Mouse (Mus musculus) liver, embryonic 15.5 days (tissue): ENCODE measurements at regions not wholly inside any gene's neighbourhood (a gene's known extent, or its start where the extent isn't known, plus 50 kb on each side); places are given as distances from the start of the nearest gene placed in this dataset.
"Not testable (repeated sequence)": the region's sequence is repeated elsewhere in the genome, so short reads cannot be mapped to it uniquely, and the experiment has no call there.

Source experiments
- ATAC-seq: fragments of 200-750 bp; cut with Nextera tagmentation; 2 replicates; pipeline ENCODE4 v1.8.0; 2017; ENCODE audit warnings: moderate number of reproducible peaks, mild to moderate bottlenecking, moderate library complexity; ENCODE audit not compliant: insufficient read depth
- H3K27ac ChIP-seq: fragments of 300-500 bp; sonication (generic); replicated peaks from 2 replicates; pipeline ENCODE4 v1.5.1; 2015; ENCODE audit warnings: mild to moderate bottlenecking, inconsistent platforms
- H3K27me3 ChIP-seq: fragments of 300-500 bp; sonication (generic); 2 replicates; pipeline ENCODE4 v1.6.1; 2015; ENCODE audit warnings: mild to moderate bottlenecking, inconsistent platforms
- H3K36me3 ChIP-seq: fragments of 300-500 bp; sonication (generic); replicated peaks from 2 replicates; pipeline ENCODE4 v1.6.1; 2015; ENCODE audit warnings: moderate library complexity, mild to moderate bottlenecking, inconsistent platforms
- H3K4me1 ChIP-seq: fragments of 300-500 bp; sonication (generic); replicated peaks from 2 replicates; pipeline ENCODE4 v1.6.1; 2015; ENCODE audit warnings: inconsistent platforms
- H3K4me2 ChIP-seq: fragments of 300-500 bp; sonication (generic); 2 replicates; pipeline ENCODE4 v1.6.1; 2015; ENCODE audit warnings: moderate library complexity, mild to moderate bottlenecking, inconsistent platforms
- H3K4me3 ChIP-seq: fragments of 300-500 bp; sonication (generic); replicated peaks from 2 replicates; pipeline ENCODE4 v1.5.1; 2015; ENCODE audit warnings: mild to moderate bottlenecking, inconsistent platforms
- H3K9ac ChIP-seq: fragments of 300-500 bp; sonication (generic); 2 replicates; pipeline ENCODE4 v1.6.1; 2015; ENCODE audit warnings: moderate library complexity, mild to moderate bottlenecking, inconsistent platforms
- H3K9me3 ChIP-seq: fragments of 300-500 bp; sonication (generic); replicated peaks from 2 replicates; pipeline ENCODE4 v1.6.1; 2016; ENCODE audit warnings: inconsistent platforms
- WGBS: fragments of 180-500 bp; shearing (Covaris S2); methylation state at CpG from one replicate; pipeline ENCODE4 v1.1.7; 2015; ENCODE audit warnings: mixed read lengths; ENCODE audit not compliant: insufficient replicate concordance; 5-methylcytosine and 5-hydroxymethylcytosine counted together

- no peaks in the 10 kb centered on the region for H3K4me1 ChIP-seq
- no peak overlapping the region for H3K4me2 ChIP-seq
- H3K27ac ChIP-seq = no peak overlapping the region
- no peak for ATAC-seq
- H3K4me3 ChIP-seq = no peak overlapping the region
- WGBS = 63% methylated on average over 14 of the region's 14 CpGs
- no peak overlapping the region for H3K9ac ChIP-seq
- no peaks in the 10 kb centered on the region for H3K9me3 ChIP-seq
- no peaks in the 10 kb centered on the region for H3K27me3 ChIP-seq
- H3K36me3 ChIP-seq = no peaks in the 10 kb centered on the region
These were observed 132.7 kb upstream of the Myt1l start for GRCm38 (mm10) chr12:29395401-29395982.

- no peak for ATAC-seq
- Histone ChIP-seq H3K9ac (no peak overlapping the region), H3K4me3 (no peak overlapping the region), H3K4me2 (no peak overlapping the region), H3K27ac (no peak overlapping the region), H3K36me3 (no peaks in the 10 kb centered on the region), H3K9me3 (no peaks in the 10 kb centered on the region), H3K4me1 (no peaks in the 10 kb centered on the region), H3K27me3 (no peaks in the 10 kb centered on the region)
- 4% methylated on average over 1 of the region's 1 CpGs for WGBS
These were observed 123.8 kb upstream of the Myt1l start for GRCm38 (mm10) chr12:29404434-29404833.

- H3K4me3 ChIP-seq = no peak overlapping the region
- no peak for ATAC-seq
- H3K4me2 ChIP-seq = no peak overlapping the region
- WGBS = 63% methylated on average over 8 of the region's 8 CpGs
- H3K27ac ChIP-seq = no peak overlapping the region
- H3K4me1 ChIP-seq = no peaks in the 10 kb centered on the region
- no peaks in the 10 kb centered on the region for H3K27me3 ChIP-seq
- H3K36me3 ChIP-seq = no peaks in the 10 kb centered on the region
- no peak overlapping the region for H3K9ac ChIP-seq
- no peaks in the 10 kb centered on the region for H3K9me3 ChIP-seq
These were observed 118.7 kb upstream of the Myt1l start for GRCm38 (mm10) chr12:29409336-29410055.

GRCm38 (mm10) chr12:29433936-29434335, 94.2 kb upstream of the Myt1l start:
- 61% methylated on average over 3 of the region's 3 CpGs for WGBS
- H3K4me1 ChIP-seq = no peaks in the 10 kb centered on the region
- H3K9me3 ChIP-seq = no peaks in the 10 kb centered on the region
- H3K27ac ChIP-seq = no peak overlapping the region
- no peaks in the 10 kb centered on the region for H3K36me3 ChIP-seq
- no peaks in the 10 kb centered on the region for H3K27me3 ChIP-seq
- no peak overlapping the region for H3K4me2 ChIP-seq
- no peak overlapping the region for H3K4me3 ChIP-seq
- ATAC-seq = no peak
- H3K9ac ChIP-seq = no peak overlapping the region

GRCm38 (mm10) chr12:29439343-29440019, 88.7 kb upstream of the Myt1l start:
- Histone ChIP-seq H3K4me3 (no peak overlapping the region), H3K27ac (no peak overlapping the region), H3K9me3 (no peaks in the 10 kb centered on the region), H3K9ac (no peak overlapping the region), H3K27me3 (no peaks in the 10 kb centered on the region), H3K36me3 (no peaks in the 10 kb centered on the region), H3K4me2 (no peak overlapping the region), H3K4me1 (no peaks in the 10 kb centered on the region)
- no peak for ATAC-seq
- WGBS = 69% methylated on average over 11 of the region's 11 CpGs

- H3K4me3 ChIP-seq, H3K4me2 ChIP-seq, H3K27ac ChIP-seq, H3K9ac ChIP-seq, H3K4me1 ChIP-seq, H3K27me3 ChIP-seq, H3K9me3 ChIP-seq, ATAC-seq, H3K36me3 ChIP-seq: not testable (repeated sequence)
- 12% methylated on average over 3 of the region's 3 CpGs for WGBS
These were observed 63.0 kb upstream of the Myt1l start for GRCm38 (mm10) chr12:29465201-29465600.
